Mouse (Mus musculus) liver, embryonic 13.5 days (tissue): ENCODE measurements around the gene Aak1. TPM values are rescaled to one million over a fixed set of nuclear protein-coding genes. Genes with fewer than 3 reads are reported as not detected.
"Not testable (repeated sequence)": the region's sequence is repeated elsewhere in the genome, so short reads cannot be mapped to it uniquely, and the experiment has no call there.

Experiments
- ATAC-seq: fragments of 200-750 bp; cut with Nextera tagmentation; 2 replicates; pipeline ENCODE4 v1.8.0; 2017; ENCODE audit warnings: low read depth, mild to moderate bottlenecking, moderate number of reproducible peaks, moderate library complexity
- DNase-seq: peaks from one replicate; pipeline ENCODE4 v3.0.0; 2022
- H3K27ac ChIP-seq: fragments of 300-500 bp; sonication (generic); 2 replicates; pipeline ENCODE4 v1.5.1; 2015; ENCODE audit warnings: moderate library complexity, mild to moderate bottlenecking, inconsistent platforms
- H3K27me3 ChIP-seq: fragments of 300-500 bp; sonication (generic); 2 replicates; pipeline ENCODE4 v1.6.1; 2015; ENCODE audit warnings: mild to moderate bottlenecking, inconsistent platforms
- H3K36me3 ChIP-seq: fragments of 300-500 bp; sonication (generic); 2 replicates; pipeline ENCODE4 v1.6.1; 2015; ENCODE audit warnings: mild to moderate bottlenecking, inconsistent platforms
- H3K4me1 ChIP-seq: fragments of 300-500 bp; sonication (generic); replicated peaks from 2 replicates; pipeline ENCODE4 v1.6.1; 2015; ENCODE audit warnings: inconsistent platforms
- H3K4me2 ChIP-seq: fragments of 300-500 bp; sonication (generic); 2 replicates; pipeline ENCODE4 v1.6.1; 2015; ENCODE audit warnings: inconsistent platforms, mild to moderate bottlenecking, moderate library complexity
- H3K4me3 ChIP-seq: fragments of 300-500 bp; sonication (generic); replicated peaks from 2 replicates; pipeline ENCODE4 v1.5.1; 2015; ENCODE audit warnings: mild to moderate bottlenecking, inconsistent platforms
- H3K9ac ChIP-seq: fragments of 300-500 bp; sonication (generic); 2 replicates; pipeline ENCODE4 v1.6.1; 2015; ENCODE audit warnings: mild to moderate bottlenecking, inconsistent platforms
- H3K9me3 ChIP-seq: fragments of 300-500 bp; sonication (generic); replicated peaks from 2 replicates; pipeline ENCODE4 v1.6.1; 2016; ENCODE audit warnings: inconsistent platforms
- WGBS: fragments of 180-500 bp; shearing (Covaris S2); methylation state at CpG from one replicate; pipeline ENCODE4 v1.1.7; 2015; ENCODE audit not compliant: insufficient replicate concordance; 5-methylcytosine and 5-hydroxymethylcytosine counted together
- polyA plus RNA-seq: library from polyadenylated mRNA; unstranded; fragments of >200 nt; fragmentation: Nextera tagmentation; extraction: Ambion mirVana; gene quantifications from 2 replicates; pipeline ENCODE4 v1.2.1, GENCODE M21; 2015

Gene Aak1
- polyA plus RNA-seq, 1 experiment from 2014 or later, result 3.4 TPM

DNA sequence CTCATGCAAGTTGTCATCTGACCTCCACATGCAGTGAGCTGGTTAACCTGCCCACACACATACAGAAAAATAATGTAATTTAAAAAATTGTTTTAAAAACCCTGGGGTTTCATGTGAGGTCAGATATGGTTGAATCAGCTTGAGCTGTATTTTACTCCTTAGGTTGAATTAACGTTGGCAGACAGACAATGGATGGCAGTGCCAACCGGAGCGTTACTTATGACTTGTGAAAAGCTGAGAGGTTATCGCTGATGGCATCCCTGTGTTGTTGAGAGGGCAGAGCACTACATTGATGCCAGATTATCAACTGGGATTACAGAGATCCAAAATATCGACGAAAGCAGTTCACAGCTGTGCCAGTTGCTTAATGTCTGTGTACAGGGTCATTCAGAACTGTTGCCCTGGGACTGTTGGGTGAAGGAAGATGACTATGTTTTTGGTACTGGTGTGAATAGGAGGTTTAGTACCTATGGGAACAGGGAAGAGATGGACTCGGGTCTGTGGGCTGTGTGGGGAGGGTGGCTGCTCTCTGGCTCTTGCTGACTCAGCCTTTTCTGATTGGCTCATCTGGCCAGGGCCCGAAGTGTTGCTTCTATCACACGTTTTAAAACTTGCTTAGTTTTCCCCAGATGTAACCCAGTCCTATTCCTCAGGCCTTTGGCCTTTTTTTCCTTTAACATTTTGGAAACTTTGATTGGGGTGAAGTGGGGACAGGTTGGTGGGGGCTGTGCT is 11.6 kb downstream of the Aak1 start:
- WGBS, result 84% methylated on average over 9 of the region's 9 CpGs
- no peak for DNase-seq

DNA sequence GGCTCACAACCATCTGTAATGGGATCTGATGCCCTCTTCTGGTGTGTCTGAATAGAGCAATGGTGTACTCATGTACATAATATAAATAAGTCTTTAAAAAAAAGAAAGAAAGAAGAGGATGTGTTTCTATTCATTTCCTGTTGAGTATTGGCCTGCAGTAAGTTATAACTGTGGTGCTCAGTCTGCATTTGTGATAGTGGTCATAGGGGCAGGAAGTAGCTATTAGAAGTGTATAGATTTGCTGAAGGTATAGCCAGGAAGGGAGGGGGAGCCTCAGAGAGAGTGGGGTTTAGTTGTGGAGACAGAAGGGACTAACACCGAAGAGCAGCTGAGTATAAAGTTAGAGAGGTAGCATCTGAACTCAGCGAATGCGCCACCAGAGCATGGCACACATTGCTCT is 15.0 kb downstream of the Aak1 start:
- no peak for ATAC-seq
- Histone ChIP-seq H3K36me3 (peaks cover 26% of the 10 kb centered on the region), H3K4me1 (peaks cover 15% of the 10 kb centered on the region), H3K27ac (no peak overlapping the region), H3K4me2 (no peak overlapping the region), H3K4me3 (no peak overlapping the region), H3K9ac (no peak overlapping the region), H3K9me3 (no peaks in the 10 kb centered on the region), H3K27me3 (no peaks in the 10 kb centered on the region)
- DNase-seq, result no peak
- WGBS, result 82% methylated on average over 3 of the region's 3 CpGs

More for the DNA sequence above, 11.6 kb downstream of the Aak1 start:
- H3K9ac ChIP-seq, result no peak overlapping the region
- no peak overlapping the region for H3K4me2 ChIP-seq
- no peak overlapping the region for H3K27ac ChIP-seq
- H3K4me1 ChIP-seq, result peaks cover 24% of the 10 kb centered on the region
- H3K9me3 ChIP-seq, result no peaks in the 10 kb centered on the region
- no peaks in the 10 kb centered on the region for H3K27me3 ChIP-seq
- no peak for ATAC-seq
- H3K36me3 ChIP-seq, result peaks cover 31% of the 10 kb centered on the region
- H3K4me3 ChIP-seq, result no peak overlapping the region

DNA sequence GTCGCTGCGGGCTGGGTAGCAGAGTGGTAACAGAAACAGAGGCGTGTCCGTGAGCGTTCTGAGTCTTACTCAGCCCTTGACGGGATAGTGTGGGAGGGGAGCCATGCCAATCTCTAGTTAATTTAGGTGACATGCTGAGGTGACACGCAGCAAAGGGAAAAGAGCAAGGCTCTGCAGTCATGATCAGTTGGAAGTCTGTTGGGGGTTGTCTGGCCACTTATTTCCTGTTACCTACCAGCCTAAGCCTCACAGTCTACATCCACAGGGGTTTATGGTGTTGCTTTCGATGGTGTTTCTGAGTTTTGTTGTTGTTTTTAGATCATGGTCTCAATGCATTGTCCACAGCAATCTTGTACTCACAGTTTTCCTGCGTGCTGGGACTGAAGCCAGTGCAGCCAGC is 21.0 kb downstream of the Aak1 start:
- no peak overlapping the region for H3K4me3 ChIP-seq
- no peak overlapping the region for H3K27ac ChIP-seq
- no peak for ATAC-seq
- H3K9ac ChIP-seq, result no peak overlapping the region
- no peak overlapping the region for H3K4me2 ChIP-seq
- no peaks in the 10 kb centered on the region for H3K27me3 ChIP-seq
- H3K9me3 ChIP-seq, result no peaks in the 10 kb centered on the region
- DNase-seq, result no peak
- 0 out of 2 replicates have a peak, but pooled peaks cover 2% of the 10 kb centered on the region for H3K36me3 ChIP-seq
- 68% methylated on average over 9 of the region's 9 CpGs for WGBS
- peaks cover 52% of the 10 kb centered on the region for H3K4me1 ChIP-seq

DNA sequence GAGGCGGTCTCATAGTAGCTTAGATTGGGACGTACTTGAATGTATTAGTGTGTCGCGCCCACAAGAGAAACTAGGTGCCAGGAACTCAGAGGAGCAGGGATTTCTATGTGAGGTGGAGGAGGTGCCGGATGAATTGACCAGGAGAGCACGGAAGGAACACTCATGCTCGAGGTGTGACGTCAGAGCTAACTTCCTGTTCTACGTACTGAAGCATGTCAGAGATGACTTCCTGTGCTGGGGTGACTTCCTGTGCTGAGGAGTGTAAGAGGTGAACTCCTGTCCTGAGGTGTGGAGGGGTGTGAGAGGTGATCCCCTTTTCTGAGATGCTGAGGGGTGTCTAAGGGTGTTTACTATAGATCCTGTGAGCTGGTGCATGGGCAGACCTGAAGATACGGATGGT is 22.5 kb downstream of the Aak1 start:
- no peaks in the 10 kb centered on the region for H3K9me3 ChIP-seq
- H3K27me3 ChIP-seq, result no peaks in the 10 kb centered on the region
- peaks cover 51% of the 10 kb centered on the region for H3K4me1 ChIP-seq
- ATAC-seq (no peak), DNase-seq (no peak)
- 75% methylated on average over 10 of the region's 10 CpGs for WGBS
- H3K4me2 ChIP-seq, result no peak overlapping the region
- H3K9ac ChIP-seq, result no peak overlapping the region
- no peak overlapping the region for H3K27ac ChIP-seq
- H3K36me3 ChIP-seq, result 0 out of 2 replicates have a peak, but pooled peaks cover 2% of the 10 kb centered on the region
- no peak overlapping the region for H3K4me3 ChIP-seq

DNA sequence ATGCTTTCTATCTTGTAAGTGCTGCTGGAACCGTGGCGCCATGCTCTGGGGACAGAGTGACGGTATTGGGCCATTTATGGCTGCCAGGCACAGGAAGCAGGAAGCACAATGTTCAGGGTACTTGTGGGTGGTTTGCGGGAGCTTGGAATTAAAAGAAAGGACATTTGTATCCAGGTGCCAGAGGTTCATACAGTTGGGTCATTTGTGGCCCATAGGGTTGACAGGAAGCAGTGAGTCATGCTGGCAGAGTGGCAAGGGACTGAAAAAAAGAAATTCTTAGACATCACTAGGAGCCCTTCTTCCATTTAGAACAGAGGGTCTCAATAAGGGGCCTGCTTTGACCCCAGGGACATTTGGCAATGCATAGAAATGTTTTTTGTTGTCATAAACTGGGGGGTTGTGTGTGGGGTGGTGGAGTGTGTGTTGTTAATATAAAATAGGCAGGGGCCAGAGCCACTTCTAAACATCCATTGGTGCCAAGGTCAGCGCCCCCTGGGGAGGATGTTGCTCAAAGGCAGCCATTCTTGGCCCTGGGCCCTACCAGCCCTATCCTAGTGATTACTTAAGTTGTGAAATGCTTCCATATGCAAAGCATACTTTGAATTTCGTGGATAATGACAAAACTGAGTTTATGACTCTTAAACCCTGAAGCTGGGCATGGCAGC is 25.5 kb downstream of the Aak1 start:
- no peaks in the 10 kb centered on the region for H3K9me3 ChIP-seq
- ATAC-seq (no peak), DNase-seq (no peak)
- no peak overlapping the region for H3K4me2 ChIP-seq
- no peak overlapping the region for H3K4me3 ChIP-seq
- 76% methylated on average over 6 of the region's 6 CpGs for WGBS
- H3K4me1 ChIP-seq, result peaks cover 37% of the 10 kb centered on the region
- no peak overlapping the region for H3K27ac ChIP-seq
- 0 out of 2 replicates have a peak, but pooled peaks cover 2% of the 10 kb centered on the region for H3K36me3 ChIP-seq
- H3K9ac ChIP-seq, result no peak overlapping the region
- H3K27me3 ChIP-seq, result no peaks in the 10 kb centered on the region

DNA sequence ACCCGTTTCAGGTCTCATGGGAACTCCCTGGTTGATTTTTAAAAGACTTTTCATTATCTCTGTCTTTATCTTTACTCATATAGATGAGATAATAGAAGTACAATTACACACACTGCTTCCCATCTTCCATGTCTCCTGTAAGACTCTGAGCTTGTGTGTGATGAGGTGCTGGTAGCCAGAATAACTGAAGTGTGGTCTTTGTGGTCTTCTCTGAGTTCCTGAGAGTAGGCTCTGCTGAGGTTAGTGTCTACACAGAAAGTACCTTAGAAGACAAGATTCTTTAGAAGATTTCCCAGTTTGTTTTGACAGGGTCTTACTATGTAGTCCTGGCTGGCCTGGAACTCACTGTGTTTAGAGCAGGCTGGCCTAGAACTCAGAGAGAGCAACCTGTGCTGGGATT is 27.1 kb downstream of the Aak1 start:
- Histone ChIP-seq H3K4me1 (peaks cover 32% of the 10 kb centered on the region), H3K4me3 (no peak overlapping the region), H3K27ac (no peak overlapping the region), H3K4me2 (no peak overlapping the region), H3K9me3 (no peaks in the 10 kb centered on the region), H3K36me3 (0 out of 2 replicates have a peak, but pooled peaks cover 2% of the 10 kb centered on the region), H3K27me3 (no peaks in the 10 kb centered on the region), H3K9ac (no peak overlapping the region)
- WGBS, result 48% methylated on average over 1 of the region's 1 CpGs
- ATAC-seq (no peak), DNase-seq (no peak)

DNA sequence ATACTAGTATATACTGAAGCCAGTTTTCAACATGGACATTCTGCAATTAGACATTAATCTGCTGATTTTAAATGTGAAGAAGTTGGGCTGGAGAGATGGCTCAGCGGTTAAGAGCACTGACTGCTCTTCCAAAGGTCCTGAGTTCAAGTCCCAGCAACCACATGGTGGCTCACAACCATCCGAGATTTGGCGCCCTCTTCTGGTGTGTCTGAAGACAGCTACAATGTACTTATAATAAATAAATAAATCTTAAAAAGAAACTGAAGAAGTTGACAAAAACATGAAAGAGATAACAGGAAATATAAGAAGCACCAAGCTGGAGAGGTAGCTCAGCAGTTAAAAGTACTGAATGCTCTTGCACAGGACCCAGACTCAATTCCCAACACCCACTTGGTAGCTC is 29.3 kb downstream of the Aak1 start:
- H3K27ac ChIP-seq, H3K4me2 ChIP-seq, ATAC-seq, H3K4me3 ChIP-seq, H3K27me3 ChIP-seq, H3K9me3 ChIP-seq, DNase-seq, H3K9ac ChIP-seq, H3K36me3 ChIP-seq: not testable (repeated sequence)
- peaks cover 18% of the 10 kb centered on the region for H3K4me1 ChIP-seq
- 56% methylated on average over 3 of the region's 3 CpGs for WGBS

DNA sequence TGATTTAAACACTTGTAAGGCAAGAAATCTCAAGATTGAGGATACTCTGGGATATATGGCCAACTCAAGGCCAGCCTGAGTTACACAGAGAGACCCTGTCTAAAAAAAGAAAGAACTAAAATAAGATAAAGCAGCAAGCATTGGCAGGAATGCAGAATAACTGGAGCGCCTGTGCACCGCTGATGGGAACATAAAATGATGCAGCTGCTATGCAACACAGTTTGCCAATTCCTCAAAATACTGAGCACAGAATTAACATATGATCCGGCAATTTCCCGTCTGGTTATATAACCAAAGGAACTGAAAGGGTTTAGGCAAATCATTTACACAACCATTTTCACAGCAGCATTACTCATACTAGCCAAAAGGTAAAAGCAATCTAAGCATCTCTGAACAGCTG is 30.0 kb downstream of the Aak1 start:
- WGBS, result 88% methylated on average over 4 of the region's 4 CpGs
- DNase-seq, result no peak
- H3K4me2 ChIP-seq, result no peak overlapping the region
- no peak overlapping the region for H3K4me3 ChIP-seq
- H3K27me3 ChIP-seq, result no peaks in the 10 kb centered on the region
- H3K36me3 ChIP-seq, result no peaks in the 10 kb centered on the region
- ATAC-seq, result no peak
- H3K9me3 ChIP-seq, result no peaks in the 10 kb centered on the region
- no peak overlapping the region for H3K27ac ChIP-seq
- H3K9ac ChIP-seq, result no peak overlapping the region
- H3K4me1 ChIP-seq, result peaks cover 19% of the 10 kb centered on the region

DNA sequence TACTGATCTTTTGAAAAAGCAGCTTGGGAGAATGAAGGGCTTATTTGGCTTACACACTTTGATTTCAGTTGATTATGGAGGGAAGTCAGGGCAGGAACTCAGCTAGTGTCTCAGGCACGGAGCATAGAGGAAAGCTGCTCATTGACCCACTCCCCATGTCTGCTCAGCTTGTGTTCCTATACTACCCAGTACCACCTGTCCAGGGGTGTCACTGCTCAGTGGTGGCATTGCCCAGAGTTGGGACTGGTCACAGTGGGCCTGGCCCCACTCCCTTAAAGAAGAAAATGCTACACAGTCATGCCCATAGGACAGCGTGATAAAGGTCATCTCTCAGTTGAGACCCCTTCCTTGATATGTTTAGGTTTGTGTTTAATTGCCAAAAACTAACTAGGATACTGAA is 34.9 kb downstream of the Aak1 start:
- Histone ChIP-seq H3K4me2 (peak overlapping the region; percentile 58), H3K4me1 (peaks cover 42% of the 10 kb centered on the region), H3K9ac (peak overlapping the region; percentile 40), H3K27ac (peak overlapping the region; percentile 60), H3K9me3 (no peaks in the 10 kb centered on the region), H3K27me3 (no peaks in the 10 kb centered on the region), H3K4me3 (no peak overlapping the region), H3K36me3 (0 out of 2 replicates have a peak, but pooled peaks cover 2% of the 10 kb centered on the region)
- ATAC-seq, result peak; percentile 8; the same call in 1 of the 2 replicates
- 55% methylated on average over 2 of the region's 2 CpGs for WGBS
- no peak for DNase-seq

DNA sequence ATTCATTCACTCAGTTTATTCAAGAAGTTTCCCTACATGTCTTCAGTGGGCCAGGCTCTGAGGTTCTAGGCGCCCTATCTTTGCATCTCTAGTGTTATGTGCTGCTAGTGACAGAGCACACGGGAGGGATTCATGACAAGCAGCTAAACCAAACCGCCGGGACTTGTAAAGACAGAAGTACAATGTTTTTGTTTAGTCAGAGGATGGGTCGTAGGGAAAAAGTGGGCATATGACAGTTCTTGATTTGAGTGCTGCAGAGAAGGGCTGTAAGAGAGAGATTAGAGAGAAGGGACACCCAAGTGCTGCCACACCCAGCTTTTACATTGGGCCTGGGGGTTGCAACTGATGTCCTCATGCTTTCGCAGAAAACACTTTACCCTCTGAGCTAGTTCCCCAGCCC is 35.4 kb downstream of the Aak1 start:
- Histone ChIP-seq H3K27me3 (no peaks in the 10 kb centered on the region), H3K4me1 (peaks cover 42% of the 10 kb centered on the region), H3K36me3 (0 out of 2 replicates have a peak, but pooled peaks cover 2% of the 10 kb centered on the region), H3K4me3 (no peak overlapping the region), H3K9me3 (no peaks in the 10 kb centered on the region), H3K9ac (peak overlapping the region; percentile 40), H3K4me2 (peak overlapping the region; percentile 58), H3K27ac (peak overlapping the region; percentile 60)
- ATAC-seq, result peak; percentile 89
- WGBS, result 18% methylated on average over 6 of the region's 6 CpGs
- peak; percentile 56 for DNase-seq

DNA sequence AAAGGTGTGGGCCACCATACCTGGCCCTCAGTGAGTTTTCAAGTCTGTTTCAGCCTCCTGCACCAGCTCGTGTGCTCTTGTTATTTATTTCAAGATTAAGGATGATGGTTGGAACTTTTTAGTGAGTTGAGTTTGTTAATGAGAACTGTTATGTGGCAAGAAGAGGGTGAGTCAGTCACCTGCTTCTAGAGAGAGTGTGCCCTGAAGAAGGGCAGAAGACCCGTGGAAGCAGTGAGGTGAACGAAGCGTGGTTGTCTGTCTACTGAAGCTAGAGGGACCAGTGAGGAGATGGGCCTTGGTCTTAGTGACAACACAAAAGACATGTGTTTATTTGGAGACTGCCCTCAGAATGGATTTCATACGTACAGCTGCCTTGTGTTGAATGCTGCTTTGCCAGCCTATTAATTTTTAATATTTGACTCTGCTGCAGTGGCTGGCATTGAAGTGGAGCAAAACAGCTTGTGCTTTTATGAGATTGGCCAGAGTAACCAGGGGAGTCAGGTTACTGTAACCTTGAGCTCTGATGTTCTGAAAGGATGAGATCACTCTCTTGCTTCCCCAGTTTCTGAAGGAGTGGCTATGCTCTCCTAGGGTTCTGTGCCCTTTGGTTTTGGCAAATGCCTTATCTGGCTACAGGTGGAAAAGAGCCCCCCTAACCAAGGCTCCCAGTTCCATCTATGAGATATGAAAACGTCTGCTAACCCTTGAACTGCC is 36.7 kb downstream of the Aak1 start:
- Histone ChIP-seq H3K9me3 (no peaks in the 10 kb centered on the region), H3K4me2 (no peak overlapping the region), H3K9ac (0 out of 2 replicates have a peak overlapping the region, but pooled peaks have one; percentile 14), H3K27me3 (no peaks in the 10 kb centered on the region), H3K4me3 (no peak overlapping the region), H3K36me3 (0 out of 2 replicates have a peak, but pooled peaks cover 6% of the 10 kb centered on the region), H3K27ac (peak overlapping the region; percentile 57), H3K4me1 (peaks cover 42% of the 10 kb centered on the region)
- 58% methylated on average over 6 of the region's 6 CpGs for WGBS
- ATAC-seq (no peak), DNase-seq (no peak)
